Mouse (Mus musculus) liver, embryonic 14 days (tissue): ENCODE measurements around the gene Syt12. TPM values are rescaled to one million over a fixed set of nuclear protein-coding genes. Genes with fewer than 3 reads are reported as not detected.

Experiments used
- polyA plus RNA-seq: library from polyadenylated mRNA; depleted of rRNA; stranded (reverse); fragments of >200 nt; gene quantifications from 2 replicates; pipeline ENCODE4 v1.2.3, GENCODE M21; 2012; rRNA removed

Gene Syt12
- 0.12 and 0.22 TPM in 2 replicates for polyA plus RNA-seq

DNA sequence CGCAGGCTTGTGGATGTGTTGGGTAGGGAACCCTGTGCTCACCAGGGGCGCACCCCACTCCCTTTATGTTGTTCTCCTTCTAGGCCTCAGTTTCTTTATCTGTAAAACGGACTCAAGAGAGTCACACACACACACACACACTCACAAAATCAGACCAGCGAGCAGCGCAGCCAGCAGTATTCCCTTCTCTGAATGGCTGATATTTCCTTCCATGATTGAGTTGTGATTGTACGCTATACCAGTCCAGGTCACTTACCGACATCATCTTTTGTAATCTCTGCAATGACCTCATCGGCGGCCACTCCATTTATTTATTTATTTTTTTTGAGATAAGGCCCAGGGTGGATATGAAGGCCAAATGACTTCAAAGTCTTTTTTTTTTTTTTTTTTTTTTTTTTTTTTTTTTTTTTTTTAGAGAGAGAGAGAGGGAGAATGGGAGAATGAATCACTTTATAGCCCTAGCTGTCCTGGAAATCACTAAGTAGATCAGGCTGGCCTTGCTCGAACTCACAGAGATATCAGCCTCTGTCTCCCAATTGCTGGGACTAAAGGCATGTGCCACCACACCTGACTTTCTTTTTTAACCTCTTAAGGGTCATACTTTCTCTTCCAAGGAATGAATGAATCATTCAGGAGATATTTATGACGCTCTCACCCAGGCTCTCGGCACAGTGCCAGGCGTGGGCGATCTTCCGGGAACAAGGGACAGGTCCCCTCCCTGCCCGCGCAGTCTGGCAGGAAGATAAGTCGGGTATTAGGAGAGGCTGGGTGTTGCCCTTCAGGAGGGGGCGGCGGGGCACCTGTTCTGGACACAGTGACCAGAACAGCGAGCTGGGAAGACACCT is at the start of gene Syt12:
TSS of gene Syt12 (minus strand) at position 103 of the 845 bp plus-strand sequence.

DNA sequence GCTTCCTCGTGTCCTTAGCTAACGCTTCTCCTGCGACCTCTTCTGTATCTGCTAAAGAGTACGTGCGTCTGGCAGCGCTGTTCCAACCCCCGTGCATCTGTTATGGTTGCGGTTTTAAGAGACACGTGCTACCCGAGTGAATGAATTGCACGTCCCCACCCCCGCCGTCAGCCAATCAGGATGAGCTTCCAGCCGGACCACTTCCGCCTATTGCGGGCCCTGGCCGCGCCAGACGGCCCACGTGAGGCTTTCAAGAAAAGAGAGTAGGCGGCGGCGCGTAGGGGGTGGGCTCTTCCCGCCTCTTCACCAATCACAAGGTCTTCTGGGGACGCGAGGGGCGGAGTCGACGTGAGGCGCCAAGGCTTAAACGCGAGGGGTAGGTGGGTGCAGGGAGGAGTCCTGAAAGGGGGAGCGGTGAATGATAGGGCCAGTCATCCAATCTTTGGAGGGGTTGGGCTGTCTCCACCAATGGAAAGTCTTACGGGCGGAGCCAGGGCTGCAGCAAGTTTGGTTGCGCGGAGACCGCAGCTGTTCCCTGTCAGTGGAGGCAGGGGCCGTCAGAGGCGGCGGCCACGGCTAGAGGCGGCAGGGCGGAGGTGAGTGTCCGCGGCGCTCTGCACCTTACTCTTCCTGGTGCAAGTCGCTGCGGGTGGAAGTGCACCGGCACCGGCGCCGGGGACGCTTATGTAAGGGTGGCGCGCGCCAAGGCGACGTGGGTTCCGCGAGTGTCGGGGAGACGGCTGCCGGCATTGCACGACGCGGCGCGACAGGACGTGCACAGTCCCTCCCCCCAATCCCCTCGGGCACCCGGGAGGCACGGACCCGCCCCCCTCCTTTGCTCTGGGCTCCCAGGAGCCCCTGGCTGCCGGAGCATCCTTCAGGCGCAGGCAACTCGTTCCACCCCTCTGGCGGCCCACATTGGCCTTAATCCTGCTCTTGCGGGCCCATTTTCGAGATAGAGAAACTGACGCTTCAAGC is 33.0 kb upstream of the Syt12 start, which contains the start of gene Pcx:
TSS of gene Pcx (plus strand) at position 487 of the 978 bp plus-strand sequence.

DNA sequence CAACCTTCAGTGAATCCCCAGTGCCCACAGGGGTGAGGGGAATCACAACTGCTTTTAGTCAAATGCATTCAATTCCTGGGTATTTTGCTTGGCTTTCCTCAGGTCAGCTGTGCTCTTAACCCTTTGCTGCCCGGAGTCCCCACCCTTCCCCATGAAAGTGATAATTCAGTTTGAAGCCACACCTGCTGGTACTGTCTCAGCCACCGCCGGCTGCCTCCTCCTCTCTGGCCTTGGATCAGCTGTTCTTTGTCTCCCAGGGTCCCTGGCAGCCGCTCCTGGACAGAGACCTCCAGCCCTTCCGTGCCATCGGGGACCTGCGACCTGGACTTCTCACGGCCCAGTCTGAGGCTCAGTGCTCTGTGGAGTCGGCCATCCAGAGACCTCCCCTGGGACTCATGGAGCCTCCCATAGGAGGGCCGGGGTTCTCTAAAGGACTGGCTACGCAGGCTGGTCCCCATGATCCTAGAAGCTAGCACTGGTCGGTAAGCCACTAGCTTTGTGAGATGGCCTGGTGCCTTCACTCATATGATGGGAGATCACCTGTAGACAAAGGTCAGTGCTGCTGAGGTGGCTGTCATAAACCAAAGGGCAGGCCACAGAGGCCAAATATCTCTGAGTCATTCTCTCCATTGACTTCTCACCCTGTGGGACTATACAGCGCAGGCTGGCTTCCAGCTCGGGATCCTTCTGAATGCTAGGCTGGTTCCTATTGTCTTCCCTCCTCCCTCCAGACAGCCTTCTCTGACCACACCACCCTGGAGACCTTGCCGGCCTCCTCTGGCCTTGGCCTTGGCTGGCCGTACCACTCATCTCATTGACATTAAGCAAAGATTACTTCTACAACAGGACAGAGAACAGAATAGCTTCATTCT is 21.1 kb upstream of the Syt12 start, which contains the start of gene 2010003K11Rik:
TSS of gene 2010003K11Rik (minus strand) at position 522 of the 872 bp plus-strand sequence.

DNA sequence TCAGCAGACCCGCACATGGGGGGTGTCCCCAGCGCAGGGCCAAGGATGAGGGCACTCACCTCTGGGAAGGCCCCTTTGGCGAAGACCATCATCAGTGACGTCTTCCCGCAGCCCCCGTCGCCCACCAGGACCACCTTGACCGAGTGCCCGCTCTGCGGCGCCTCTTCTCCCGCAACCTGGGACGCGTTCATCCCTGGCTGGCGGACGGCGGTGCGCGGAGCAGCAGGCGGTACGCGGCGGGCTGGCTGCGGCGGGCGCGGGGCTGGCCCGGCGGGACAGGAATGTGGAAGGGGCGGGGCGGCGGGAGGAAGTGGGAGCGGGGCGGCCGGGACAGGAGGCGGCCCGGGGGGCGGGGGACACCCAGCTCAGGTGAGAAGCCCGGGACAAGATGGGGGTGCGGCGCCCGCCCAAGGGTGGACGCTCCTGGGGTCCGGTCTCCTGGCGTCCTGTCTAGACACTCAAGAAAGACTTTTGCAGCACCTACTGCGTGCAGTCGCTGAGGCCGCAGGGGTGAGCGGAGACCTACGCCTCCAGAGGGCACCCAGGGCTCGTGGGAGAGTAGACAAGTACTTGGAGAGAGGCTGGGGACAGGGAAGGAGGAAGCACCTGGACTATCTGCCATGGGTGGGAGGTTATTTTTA is 38.0 kb downstream of the Syt12 start, which contains the start of gene Rhod:
TSS of gene Rhod (minus strand) at position 272 of the 641 bp plus-strand sequence.

DNA sequence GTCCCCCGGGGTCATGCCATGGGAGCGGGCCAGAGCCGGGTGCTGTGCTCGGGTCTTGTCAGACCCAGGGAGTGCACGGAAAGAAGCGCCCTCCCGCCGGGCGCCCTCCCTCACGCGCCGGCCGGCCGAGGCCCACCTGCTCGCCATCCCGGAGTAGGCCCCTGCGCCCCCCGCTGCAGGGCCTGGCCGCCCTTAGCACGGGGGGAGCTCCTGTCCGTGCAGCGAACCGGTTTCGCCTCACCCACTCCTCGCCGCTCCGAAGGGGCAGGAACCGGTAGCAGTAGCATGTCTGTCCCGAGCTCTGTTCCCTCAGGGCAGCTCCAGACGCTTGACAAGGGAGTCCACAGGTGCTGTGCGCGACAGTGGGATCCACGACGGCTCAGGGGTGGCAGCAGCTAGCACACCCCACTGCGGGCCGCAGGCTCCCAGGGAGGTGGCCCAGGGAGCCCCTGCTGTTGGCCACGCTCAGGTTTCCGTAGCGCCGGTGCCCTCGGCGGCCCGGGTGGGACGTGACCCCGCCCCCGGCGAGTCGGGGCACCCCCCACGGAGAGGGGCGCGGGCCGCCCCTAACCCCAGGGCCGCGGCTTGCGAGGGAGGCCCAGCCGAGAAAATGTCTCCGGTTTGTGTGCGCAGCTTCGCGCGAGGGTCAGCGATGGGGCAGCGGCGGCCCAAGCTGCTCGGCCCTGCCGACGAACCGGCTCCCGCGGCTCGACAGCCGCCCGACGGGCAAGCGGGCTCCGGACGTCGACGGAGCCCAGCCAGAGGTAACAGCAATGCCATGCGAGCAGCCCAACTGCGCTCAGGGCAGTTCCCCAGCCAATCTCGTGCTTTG is 79.2 kb downstream of the Syt12 start, which contains the start of gene Kdm2a:
TSS of gene Kdm2a (minus strand) at position 488 of the 832 bp plus-strand sequence.

Other genes with a start within 250 kb of the Syt12 start
- 12.3 and 14.6 TPM in 2 replicates for gene Pold4, start 245.5 kb downstream of the Syt12 start, polyA plus RNA-seq
- gene Ssh3, start 208.3 kb downstream of the Syt12 start, polyA plus RNA-seq, result 2.1 and 2.8 TPM in 2 replicates
- gene Ankrd13d, start 194.3 kb downstream of the Syt12 start, polyA plus RNA-seq, result 0.88 and 1.0 TPM in 2 replicates
- gene Grk2, start 171.2 kb downstream of the Syt12 start, polyA plus RNA-seq, result 28.2 and 29.9 TPM in 2 replicates
- gene Kdm2a, start 79.2 kb downstream of the Syt12 start, polyA plus RNA-seq, result 16.2 and 19.1 TPM in 2 replicates
- gene Rhod, start 38.0 kb downstream of the Syt12 start, polyA plus RNA-seq, result 3.9 and 4.1 TPM in 2 replicates
- gene 2010003K11Rik, start 21.1 kb upstream of the Syt12 start, polyA plus RNA-seq, result 0.03 and 0.05 TPM in 2 replicates
- 12.0 and 17.3 TPM in 2 replicates for gene Pcx, start 33.0 kb upstream of the Syt12 start, polyA plus RNA-seq
- gene Lrfn4, start 138.2 kb upstream of the Syt12 start, polyA plus RNA-seq, result 1.6 and 1.8 TPM in 2 replicates
- 16.4 and 19.9 TPM in 2 replicates for gene Rce1, start 148.2 kb upstream of the Syt12 start, polyA plus RNA-seq
- 0.01 and 0.09 TPM in 2 replicates for gene Gm960, start 221.2 kb upstream of the Syt12 start, polyA plus RNA-seq
- gene Sptbn2, start 233.7 kb upstream of the Syt12 start, polyA plus RNA-seq, result 0.03 and 0.07 TPM in 2 replicates